Mouse (Mus musculus): Measurements from ENCODE around the gene Itga9. TPM values are rescaled to one million over a fixed set of nuclear protein-coding genes. Genes with fewer than 3 reads are reported as not detected.

The Itga9 gene
- total RNA-seq, 2 experiments from 2014 or later, result 74.4 to 88.1 TPM

DNA sequence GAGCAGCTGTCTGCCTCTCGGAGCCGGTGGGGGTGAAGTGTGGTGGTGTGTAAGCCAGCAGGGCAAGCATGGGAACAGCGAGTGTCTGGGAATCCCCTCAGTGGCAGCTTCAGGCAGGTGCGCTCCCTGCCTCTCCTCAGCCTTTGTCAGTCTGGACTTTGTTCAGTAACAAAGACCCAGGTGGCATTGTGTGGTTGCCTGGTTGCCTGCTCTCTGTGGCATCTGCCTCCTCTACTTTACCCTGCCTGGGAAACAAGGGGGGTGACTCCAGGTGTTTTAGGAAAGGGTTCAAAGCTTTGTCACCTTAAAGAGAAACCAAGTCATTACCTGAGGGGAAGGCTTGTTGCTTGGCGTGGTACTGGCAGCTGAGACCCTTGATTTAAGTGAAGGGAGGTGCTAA is 108.0 kb downstream of the Itga9 start:
- intact Hi-C loops (cut with DNase I), result no loop called here
- DNase-seq, result no peak

GRCm38 (mm10) chr9:118715971-118716628 is 109.6 kb downstream of the Itga9 start:
- no peak for DNase-seq
- intact Hi-C loops (cut with DNase I), result no loop called here

- intact Hi-C loops (cut with DNase I), result no loop called here
- DNase-seq, result no peak
Observed at GRCm38 (mm10) chr9:118717436-118717835, 110.9 kb downstream of the Itga9 start.

DNA sequence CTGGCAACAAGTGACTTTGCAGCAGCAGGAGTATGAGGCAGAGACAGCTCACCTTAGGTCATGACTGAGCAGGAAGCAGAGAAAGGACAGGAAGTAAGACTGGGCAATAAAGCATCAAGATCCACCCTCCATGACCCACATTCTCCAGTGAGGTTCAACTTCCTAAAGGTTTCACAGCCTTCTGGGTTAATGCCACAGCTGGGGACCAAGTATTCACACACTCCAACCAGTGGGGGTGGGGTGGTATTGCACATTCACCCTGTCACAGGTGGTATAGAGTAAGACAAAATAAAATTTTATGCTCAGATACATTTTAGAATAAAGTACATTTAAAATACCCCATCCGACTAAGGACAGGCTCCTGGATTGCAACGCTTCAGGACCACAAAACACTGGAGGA is 112.0 kb downstream of the Itga9 start:
- DNase-seq, result no peak
- intact Hi-C loops (cut with DNase I), result no loop called here

DNA sequence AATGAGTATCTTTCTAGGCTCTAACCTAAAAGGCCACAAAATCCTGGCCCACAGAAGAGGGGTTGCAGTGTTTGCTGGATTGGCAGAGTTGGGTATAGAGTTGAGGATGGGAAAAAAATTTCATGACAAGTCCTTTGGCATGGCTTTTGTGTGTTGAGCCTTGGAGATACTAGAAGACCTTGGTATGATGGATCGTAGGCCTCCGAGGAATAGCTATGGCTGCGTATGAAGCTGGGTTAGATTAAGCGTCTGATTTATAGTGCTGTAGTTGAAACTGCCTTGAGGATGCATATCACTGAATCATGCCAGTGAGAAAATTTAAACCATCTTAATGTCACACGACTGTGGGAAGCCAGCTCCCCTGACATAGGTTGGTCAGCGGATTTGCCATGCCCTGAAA is 114.6 kb downstream of the Itga9 start:
- DNase-seq, result no peak
- intact Hi-C loops (cut with DNase I), result no loop called here

- no peak for DNase-seq
- intact Hi-C loops (cut with DNase I), result no loop called here
Observed at GRCm38 (mm10) chr9:118722789-118723325, 116.4 kb downstream of the Itga9 start.

DNA sequence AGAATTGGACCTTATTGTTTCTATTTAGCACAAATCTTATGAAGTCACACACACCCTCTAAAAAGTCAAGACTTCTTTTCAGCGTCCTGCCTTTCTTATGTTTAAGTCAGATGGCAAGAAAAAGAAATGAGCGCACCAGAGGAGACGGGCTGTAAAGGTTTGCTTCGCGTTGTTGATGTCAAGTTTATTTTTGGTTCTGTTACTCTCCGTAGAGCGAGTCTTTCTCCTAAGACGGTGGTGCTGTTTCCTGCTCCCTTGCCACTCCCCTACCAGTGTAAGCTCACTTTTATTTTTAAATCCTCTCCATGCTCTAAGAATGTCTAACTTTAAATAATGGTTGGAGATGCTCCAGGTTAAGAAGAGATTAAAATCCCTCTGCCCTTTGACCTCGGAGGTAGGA is 118.6 kb downstream of the Itga9 start:
- intact Hi-C loops (cut with DNase I), result loop anchor here (5.0 kb wide), 1 partner anchor 118 kb away; the partner anchor contains the start of gene Itga9
- DNase-seq, result no peak

- intact Hi-C loops (cut with DNase I), result loop anchor here (5.0 kb wide), 1 partner anchor 119 kb away; the partner anchor contains the start of gene Itga9
Observed at GRCm38 (mm10) chr9:118726550-118726949, 120.1 kb downstream of the Itga9 start.

DNA sequence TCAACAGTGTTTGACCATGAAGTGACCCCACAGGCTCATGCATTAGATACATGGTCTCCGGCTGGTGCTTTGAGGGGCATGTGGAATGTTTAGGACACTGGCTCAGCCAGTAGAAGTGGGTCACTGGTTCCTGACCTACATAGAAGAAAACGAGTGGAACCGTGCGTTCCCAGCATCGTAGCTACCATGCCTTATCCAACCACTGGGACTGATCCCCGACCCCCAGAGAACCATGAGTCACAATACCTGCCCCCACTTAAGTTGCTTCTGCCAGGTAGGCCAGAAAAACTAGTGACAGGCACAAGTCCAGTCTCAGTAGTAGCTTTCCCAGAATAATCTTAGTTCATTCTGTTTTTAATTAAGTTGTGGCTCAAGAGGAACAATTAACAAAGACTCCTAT is 121.8 kb downstream of the Itga9 start:
- DNase-seq, result no peak
- intact Hi-C loops (cut with DNase I), result loop anchor here (5.0 kb wide), 1 partner anchor 121 kb away; the partner anchor contains the start of gene Itga9

More at GRCm38 (mm10) chr9:118726550-118726949, 120.1 kb downstream of the Itga9 start:
- DNase-seq, result no peak

- intact Hi-C loops (cut with DNase I), result loop anchor here (5.0 kb wide), 1 partner anchor 122 kb away; the partner anchor contains the start of gene Itga9
- DNase-seq, result no peak
Observed at GRCm38 (mm10) chr9:118728987-118729386, 122.5 kb downstream of the Itga9 start.

DNA sequence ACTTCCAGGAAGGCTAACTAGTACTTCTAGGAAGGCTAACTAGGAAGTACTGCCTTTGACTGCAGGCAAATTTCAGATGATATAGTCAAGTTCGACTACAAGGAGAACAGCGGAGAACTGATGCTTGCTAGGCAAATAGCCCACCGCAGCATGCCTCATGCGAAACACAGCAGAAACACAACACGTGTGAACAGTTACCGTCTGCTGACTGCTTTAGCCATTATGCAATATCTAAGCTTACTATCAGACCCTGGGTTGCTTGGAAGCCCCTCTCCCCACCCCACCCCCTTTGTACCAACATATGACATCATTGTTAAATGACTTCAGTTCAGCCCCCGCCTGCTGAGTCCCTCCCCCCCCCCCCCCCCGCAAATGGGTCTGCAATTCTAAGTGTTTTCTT is 123.7 kb downstream of the Itga9 start:
- DNase-seq, result no peak
- intact Hi-C loops (cut with DNase I), result no loop called here

DNA sequence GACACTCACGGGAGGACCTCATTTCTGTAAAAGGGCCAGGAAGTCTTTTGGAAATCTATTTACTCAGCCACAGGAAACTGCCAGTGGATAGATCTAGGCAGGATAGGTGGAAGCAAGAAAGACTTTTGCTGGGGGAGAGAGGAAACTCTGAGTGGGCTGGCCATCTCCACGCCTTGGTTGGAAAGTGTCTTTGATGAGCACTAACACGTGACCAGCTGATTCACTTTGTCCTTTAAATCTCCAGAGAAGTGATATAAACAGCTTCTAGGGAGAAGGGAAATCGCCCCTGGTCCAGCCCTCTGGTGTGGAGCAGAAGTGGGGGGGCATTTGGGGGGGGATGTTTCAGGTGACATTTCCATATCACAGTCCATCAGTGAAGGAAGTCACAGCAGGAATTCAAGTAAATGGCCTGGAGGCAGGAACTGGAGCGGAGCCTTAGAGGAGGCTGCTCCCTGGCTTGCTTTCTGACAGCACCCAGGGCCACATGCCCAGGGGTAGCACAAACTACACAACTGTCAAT is 124.4 kb downstream of the Itga9 start:
- DNase-seq, result no peak
- intact Hi-C loops (cut with DNase I), result no loop called here

GRCm38 (mm10) chr9:118731650-118732049 is 125.2 kb downstream of the Itga9 start:
- peak in 1 of 2 experiments; percentile 34 for DNase-seq
- intact Hi-C loops (cut with DNase I), result no loop called here

GRCm38 (mm10) chr9:118733601-118734000 is 127.1 kb downstream of the Itga9 start:
- intact Hi-C loops (cut with DNase I), result no loop called here
- DNase-seq, result no peak

- intact Hi-C loops (cut with DNase I), result loop anchor here (5.0 kb wide), 1 partner anchor 120 kb away; no protein-coding TSS in a partner anchor
- DNase-seq, result no peak
Observed at GRCm38 (mm10) chr9:118737124-118737523, 130.6 kb downstream of the Itga9 start.

- intact Hi-C loops (cut with DNase I), result loop anchor here (5.0 kb wide), 1 partner anchor 120 kb away; no protein-coding TSS in a partner anchor
- peak; percentile 74 to 75 for DNase-seq
Observed at GRCm38 (mm10) chr9:118737601-118738137, 131.2 kb downstream of the Itga9 start.

- intact Hi-C loops (cut with DNase I), result loop anchor here (5.0 kb wide), 1 partner anchor 119 kb away; no protein-coding TSS in a partner anchor
- no peak for DNase-seq
Observed at GRCm38 (mm10) chr9:118738311-118738710, 131.8 kb downstream of the Itga9 start.

GRCm38 (mm10) chr9:118739071-118739470 is 132.6 kb downstream of the Itga9 start:
- DNase-seq, result no peak
- intact Hi-C loops (cut with DNase I), result loop anchor here (5.0 kb wide), 1 partner anchor 118 kb away; no protein-coding TSS in a partner anchor

GRCm38 (mm10) chr9:118739659-118740058 is 133.2 kb downstream of the Itga9 start:
- intact Hi-C loops (cut with DNase I), result loop anchor here (2.0 to 5.0 kb wide), 2 partner anchors 19 to 118 kb away; no protein-coding TSS in a partner anchor
- no peak for DNase-seq

DNA sequence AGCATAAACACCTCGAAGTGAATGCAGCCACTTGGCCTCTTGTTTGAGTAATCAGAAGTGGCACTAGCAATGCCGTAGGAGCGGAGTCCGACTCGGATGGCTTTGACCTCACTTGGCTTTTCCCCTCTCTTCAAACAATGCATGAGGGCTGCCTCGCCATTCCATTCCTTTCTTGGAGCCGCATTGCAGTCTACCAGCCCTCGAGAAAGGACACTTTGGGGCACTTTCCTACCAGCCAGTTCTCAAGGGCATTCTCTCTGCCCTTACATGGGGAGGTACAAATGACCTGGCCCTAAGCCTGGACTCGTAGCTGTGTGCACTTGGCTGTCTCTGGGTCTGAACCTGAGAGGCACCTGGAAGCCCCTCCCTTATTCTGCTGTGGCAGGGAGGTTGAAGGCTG is 134.8 kb downstream of the Itga9 start:
- DNase-seq, result peak in 1 of 2 experiments; percentile 66
- intact Hi-C loops (cut with DNase I), result loop anchor here (2.0 kb wide), 1 partner anchor 18 kb away; no protein-coding TSS in a partner anchor

DNA sequence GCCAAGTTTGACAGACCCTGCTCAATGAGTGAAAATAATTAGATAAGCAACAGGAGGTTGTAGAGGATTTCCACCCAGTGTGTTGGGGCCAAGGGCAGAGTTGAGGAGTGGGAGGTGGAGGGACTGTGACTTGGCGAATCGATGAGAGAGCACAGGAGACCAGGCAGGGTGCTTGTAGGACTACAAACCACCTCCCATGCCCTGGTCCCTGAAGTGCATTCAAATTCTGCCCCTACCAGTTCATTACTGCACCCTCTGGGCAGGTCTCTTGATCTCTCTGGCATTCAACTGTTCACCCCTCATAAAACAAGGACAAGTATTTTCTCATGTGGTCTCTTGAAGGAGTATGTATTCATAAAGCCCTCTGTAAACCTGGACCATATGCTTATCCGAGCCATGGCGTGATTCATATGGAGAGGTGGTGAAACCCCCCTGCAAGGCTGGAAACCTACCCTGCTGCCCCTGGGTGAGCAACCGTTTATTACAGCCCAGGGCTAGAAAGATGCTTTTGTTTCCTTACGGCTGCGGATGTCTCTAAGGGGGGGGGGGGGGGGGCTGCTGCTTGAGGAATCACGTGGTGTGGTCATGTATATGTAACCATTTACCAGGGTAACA is 143.0 kb downstream of the Itga9 start:
- intact Hi-C loops (cut with DNase I), result no loop called here
- no peak for DNase-seq

Measured in heart, postnatal 14 days (tissue).